Mouse (Mus musculus): ENCODE measurements at regions not wholly inside any gene's neighbourhood (a gene's known extent, or its start where the extent isn't known, plus 50 kb on each side); places are given as distances from the start of the nearest gene placed in this dataset.

DNA sequence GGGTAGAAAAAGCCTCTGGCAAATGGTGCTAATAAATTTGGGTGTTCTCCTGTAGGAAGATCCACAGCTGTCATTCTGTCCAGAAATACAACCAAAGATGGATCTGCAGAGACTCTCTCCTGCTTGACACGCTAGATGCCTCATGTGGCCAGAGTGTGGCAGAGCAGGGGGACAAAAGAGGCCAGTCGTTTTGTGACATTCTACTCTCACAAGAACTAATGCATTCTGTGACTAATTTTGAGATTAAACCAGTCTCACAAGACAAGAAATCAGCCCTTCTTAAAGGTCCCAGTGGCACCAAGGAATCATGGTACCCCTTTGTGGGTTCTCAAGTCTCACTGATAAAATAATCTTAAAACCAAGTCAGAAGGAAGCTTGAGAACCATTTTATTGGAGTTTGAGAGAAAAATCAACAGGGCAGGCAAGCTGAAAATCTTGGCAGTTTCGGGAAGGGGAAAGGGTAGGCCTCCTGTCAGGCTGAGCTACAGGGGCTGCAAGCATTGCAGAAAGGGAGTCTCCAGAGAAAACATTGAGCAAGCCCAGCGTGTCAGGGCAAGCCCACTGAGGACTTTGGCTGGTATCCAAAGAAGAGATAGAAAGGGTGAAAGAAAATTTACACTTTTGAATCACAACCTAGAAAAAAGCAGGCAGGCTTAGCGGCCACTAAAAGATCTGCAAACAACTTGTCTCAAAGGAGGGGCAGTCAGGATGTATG, 50.8 kb upstream of the C2cd4b start:
- no peaks in the 10 kb centered on the region for H3K27me3 ChIP-seq
- no peak for ATAC-seq (ENCODE audit: low read depth)
- no peaks in the 10 kb centered on the region for H3K4me1 ChIP-seq (replicated peaks)
- 51% methylated on average over 5 of the region's 5 CpGs for WGBS
- H3K4me2 ChIP-seq: no peak overlapping the region
- no peak overlapping the region for H3K27ac ChIP-seq (replicated peaks)
- H3K36me3 ChIP-seq: no peaks in the 10 kb centered on the region
- no peak overlapping the region for H3K9ac ChIP-seq
- no peaks in the 10 kb centered on the region for H3K9me3 ChIP-seq
- no peak overlapping the region for H3K4me3 ChIP-seq
